Mouse (Mus musculus) regulatory T cell (primary cell): ENCODE data around the gene Fgfr2.

ENCODE experiments used
- in situ Hi-C: fragments of 300-600 bp; cut with MboI, MseI; formaldehyde crosslinking; loops from one replicate; pipeline ENCODE4 v1.15.1; 2025; ENCODE audit warnings: high pct_unique_total_duplicates

The Fgfr2 gene

GRCm38 (mm10) chr7:132780611-132781010 is 342.5 kb downstream of the Fgfr2 start:
- in situ Hi-C loops = no loop called here

DNA sequence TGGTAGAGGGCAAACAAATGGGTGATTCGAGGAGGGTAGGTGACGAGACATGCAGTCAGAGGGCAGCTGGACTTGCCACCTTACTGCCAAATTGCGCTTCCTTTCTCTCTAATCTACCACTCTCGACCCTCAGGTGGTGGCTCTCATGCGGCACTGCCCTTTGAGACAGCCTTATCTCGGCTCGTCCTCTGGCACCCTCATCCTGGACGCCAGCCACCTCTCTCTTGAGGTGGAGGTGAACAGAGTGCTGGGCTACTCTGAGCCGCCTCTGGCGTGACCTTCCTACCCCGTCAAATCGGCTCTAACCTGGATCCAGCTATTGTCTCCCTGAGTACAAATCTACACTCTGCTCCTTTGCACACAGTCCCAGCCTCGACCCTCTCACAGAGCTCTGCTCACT is 344.5 kb downstream of the Fgfr2 start:
- in situ Hi-C loops = no loop called here

DNA sequence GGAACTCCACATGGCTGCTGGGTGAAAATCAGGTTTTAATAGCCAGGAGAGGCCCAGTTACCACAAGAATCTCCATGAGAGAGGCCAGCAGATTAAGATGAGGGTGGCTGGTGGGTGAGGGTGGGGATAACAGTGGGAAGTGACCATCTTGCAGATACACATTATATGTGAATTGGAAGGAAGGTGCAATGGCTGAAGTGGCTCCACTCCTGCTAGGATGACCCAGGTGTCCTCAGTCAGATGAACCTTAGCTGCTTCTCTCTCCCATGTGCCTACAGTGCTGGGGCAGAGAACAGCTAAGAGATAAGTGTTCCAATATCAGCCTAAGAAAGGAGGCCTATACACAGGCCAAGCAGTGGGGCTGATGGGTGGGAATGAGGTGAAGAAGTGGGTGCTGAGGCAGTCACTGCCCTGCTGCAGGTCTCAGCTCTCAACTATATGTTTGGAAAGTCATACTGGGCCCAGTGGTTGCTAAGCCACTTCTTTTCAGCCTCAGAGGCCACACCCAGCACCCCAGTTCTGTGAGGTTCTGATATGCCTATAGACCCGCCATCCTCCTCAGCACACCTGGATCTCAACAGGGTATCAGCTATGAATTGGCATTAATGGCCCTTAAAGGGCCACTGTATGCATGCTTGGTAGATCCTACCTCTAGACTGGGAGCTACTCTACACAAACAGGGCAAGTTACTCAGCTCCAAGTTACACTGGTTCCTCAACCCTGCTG is 345.3 kb downstream of the Fgfr2 start:
- in situ Hi-C loops = no loop called here

DNA sequence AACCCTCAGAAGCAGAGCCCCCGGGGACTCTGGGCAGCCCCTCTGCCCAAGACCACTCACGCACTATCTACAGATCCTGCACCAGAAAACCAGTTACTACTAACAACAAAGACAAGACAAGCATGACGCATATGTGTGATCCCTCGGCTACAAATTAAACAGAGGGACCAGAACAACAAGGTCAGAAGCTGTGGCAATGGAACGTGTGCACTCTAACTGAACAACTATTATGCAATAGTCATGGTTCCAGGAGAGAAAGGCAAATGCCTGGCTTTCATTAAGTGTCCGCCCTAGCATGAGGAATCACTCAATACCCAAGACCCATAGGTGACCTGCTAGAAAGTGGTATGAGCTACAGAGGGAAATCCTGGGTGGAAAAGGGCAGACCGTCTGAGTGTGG is 346.0 kb downstream of the Fgfr2 start:
- in situ Hi-C loops = no loop called here

DNA sequence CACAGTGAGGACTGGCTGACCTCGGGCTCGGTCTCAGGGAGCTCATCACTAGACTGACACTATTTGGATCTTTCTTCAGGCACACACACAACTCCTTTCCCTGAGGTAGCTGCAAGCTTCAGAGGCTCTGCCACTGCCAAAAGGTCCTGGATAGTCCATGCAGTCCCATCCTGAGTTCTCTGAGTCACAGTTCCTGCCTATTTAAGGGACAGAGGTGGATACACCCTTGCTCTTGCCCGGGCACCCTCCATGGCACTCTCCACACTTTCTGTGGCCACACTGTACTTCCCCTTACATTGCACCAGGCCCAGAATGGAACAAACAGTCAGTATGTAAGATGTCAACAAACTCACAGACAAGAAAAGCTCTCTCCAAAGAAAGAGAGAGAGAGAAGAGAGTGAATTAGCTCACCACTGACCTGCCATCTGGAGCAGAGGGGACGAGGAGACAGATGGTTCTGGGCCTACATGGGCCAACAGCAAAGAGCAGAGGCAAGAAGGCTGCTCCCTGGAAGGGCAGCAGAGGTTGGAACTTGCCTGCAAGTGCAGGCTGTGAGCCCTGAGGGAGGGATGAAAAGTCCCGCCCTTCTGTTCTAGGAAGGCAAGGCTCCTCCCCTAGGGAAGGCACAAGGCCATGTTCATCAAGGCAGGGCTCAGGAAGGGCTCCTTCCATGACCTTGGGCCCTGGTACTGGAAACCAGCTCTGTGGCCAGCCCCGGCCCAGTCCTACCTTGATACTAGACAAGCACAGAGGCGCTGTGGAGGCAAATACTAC is 346.6 kb downstream of the Fgfr2 start:
- in situ Hi-C loops = no loop called here

- in situ Hi-C loops = no loop called here
Observed at GRCm38 (mm10) chr7:132775922-132776321, 347.2 kb downstream of the Fgfr2 start.

DNA sequence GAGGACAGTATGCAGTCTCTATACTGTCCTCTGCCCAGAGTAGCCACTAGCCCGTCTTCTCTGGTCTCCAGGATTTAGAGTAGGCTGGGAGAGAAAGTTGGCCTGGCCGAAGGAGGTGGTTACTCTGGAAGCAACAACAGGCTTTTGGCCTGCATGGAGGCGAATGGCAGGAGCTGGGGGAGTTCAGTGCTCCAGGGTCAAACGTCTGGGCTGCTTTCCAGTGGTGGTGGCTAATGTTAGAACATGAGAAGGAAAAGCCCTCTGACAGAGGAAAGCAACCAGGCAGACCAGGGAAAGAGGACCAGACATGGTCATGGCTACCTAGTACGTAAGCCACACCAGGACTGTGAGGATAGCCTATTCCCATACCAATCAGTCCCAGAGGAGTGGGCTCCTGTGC is 347.8 kb downstream of the Fgfr2 start:
- in situ Hi-C loops = no loop called here

DNA sequence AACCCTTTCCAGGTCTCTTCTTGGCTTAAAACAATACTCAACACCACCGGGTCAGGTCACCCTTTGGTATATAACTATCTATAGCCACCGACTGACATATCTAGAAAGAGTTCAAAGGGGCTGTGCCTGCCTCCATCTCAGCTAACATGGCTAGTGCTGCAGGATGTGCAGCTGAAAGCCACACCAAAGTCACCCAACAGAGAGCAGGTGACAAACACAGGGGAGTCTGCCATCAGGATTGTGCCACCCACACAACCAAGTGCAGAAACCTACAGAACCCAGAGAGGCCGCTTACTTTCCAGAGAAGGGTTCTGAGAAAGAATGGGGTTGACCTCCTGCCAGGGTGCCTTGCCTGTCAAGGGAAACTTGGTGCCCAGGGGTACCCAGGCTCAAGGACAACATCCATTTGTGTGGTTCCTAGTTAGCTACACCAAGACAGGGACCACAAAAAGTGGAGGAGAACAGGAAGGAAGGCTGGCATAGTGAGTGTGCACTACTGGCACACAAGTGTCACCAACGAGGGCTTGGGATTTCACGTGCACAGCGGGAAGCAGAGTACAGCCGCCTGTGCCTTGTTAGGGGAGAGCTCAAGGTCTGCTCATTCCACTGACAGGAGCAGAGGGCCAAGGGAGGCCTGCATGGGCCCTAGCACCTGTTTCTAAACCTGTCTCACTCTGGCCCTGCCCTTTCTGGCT is 350.0 kb downstream of the Fgfr2 start:
- in situ Hi-C loops = loop anchor here (25.0 kb wide), 1 partner anchor 1211 kb away; the partner anchor contains the start of gene Bub3

DNA sequence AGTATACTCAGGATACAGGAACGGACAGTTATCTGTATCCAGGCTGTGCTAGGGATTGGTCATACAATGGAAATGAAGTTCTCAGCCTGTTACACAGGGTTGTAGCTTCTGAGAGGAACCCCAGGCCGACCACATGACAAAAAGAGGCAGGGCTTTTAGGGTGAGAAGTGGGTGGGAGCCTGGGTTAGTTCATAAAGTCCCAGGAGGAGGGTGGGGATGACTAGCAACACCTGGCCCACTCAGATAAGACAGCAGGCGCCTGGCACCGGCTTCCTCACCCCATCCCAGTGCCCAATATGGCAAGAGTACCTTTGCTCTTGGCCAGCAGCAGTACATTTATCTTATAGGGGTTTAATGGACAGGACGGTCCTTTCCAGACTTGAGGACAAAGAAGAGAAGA is 350.7 kb downstream of the Fgfr2 start:
- in situ Hi-C loops = loop anchor here (25.0 kb wide), 1 partner anchor 1210 kb away; the partner anchor contains the start of gene Bub3

- in situ Hi-C loops = loop anchor here (5.0 to 25.0 kb wide), 2 partner anchors 34 to 1206 kb away; partner anchors contain the start of gene Bub3
Observed at GRCm38 (mm10) chr7:132768498-132769344, 354.4 kb downstream of the Fgfr2 start.

GRCm38 (mm10) chr7:132767999-132768370 is 355.2 kb downstream of the Fgfr2 start:
- in situ Hi-C loops = loop anchor here (5.0 to 25.0 kb wide), 2 partner anchors 34 to 1206 kb away; partner anchors contain the start of gene Bub3

- in situ Hi-C loops = loop anchor here (5.0 to 25.0 kb wide), 2 partner anchors 35 to 1205 kb away; partner anchors contain the start of gene Bub3
Observed at GRCm38 (mm10) chr7:132767233-132767998, 355.7 kb downstream of the Fgfr2 start.

DNA sequence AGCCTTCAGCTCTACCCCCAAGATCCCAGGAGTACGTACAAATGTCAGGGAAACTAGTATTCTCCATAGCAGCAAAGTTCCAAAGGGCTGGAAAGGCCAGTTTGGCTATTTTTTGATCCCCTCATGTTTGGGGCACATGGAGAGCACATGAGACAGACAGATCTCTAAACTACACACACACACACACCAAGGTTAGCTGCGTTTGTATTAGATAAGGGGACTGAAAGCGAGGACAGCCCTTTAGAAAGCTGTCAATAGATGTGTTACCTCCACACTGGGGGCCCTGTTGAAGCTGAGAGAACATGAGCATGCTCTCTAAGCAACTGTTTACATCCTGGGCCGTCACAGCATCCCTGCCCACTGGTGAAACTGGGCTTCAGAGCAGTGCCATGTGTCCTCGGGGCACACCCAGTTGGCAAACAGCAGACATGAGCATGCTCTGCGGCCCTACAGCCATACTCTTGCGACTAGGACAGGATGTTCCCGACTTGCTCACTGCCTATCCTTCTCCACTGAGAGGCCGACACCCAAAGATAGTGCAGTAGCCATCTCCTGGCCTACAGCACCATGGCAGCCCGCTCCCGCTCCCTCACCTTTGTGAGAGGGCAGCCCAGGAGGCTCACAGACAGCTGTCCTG is 356.8 kb downstream of the Fgfr2 start:
- in situ Hi-C loops = loop anchor here (5.0 to 25.0 kb wide), 2 partner anchors 36 to 1204 kb away; partner anchors contain the start of gene Bub3

DNA sequence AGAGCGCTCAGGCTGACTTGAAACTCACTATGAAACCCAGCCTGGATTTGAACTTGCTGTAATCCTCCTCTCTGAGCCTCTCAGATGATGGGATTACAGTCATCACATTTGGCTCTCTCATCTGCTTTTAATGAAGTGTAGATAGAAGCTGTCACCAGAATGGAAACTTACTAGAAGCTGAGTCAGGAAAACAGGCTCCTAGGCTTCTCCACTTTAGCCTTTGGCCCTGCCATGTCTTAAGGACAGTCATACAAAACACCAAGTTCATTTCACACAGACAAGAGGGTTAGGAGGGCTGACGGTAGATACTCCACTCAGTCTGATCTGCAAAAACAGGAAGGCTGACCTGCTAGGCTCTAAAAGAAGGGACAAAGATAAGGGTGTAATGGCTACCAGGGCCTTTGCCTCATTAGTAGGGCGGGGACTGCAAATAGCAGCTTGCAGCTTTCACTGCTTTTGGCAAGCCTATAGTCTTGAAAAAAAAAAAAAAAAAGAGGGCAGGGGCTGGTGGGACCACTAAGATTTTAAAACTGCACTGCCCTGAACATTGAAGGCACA is 357.4 kb downstream of the Fgfr2 start:
- in situ Hi-C loops = loop anchor here (5.0 to 25.0 kb wide), 2 partner anchors 37 to 1203 kb away; partner anchors contain the start of gene Bub3

DNA sequence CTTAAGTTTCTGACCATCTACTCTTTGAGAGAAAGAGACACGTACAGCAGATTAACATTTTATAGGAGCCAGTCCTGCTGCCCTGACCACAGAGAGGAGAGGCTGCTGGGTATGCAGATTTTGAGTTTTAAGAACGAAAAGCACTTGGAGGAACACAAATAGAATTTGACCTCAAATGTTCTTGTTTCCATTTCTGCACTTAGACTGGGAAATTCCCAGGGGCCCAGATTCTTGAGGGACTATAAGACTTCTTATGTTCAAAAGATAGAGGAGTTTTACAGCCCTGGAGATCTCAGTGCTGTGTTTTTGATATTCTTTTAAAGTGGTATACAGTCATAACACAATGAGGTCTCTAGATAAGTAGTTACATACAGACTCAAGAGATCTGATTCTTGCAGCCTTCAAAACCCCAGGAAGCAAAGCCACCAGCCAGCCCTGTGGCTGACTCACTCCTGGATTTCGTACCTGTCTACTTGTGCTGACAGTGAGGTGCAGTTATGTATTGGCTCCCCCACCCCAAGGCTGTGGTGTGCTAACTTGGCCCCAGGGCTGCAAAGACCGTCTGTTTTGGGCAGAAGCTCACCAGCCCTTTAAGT is 358.2 kb downstream of the Fgfr2 start:
- in situ Hi-C loops = loop anchor here (5.0 to 25.0 kb wide), 3 partner anchors 37 to 1203 kb away; partner anchors contain the start of gene Bub3

- in situ Hi-C loops = loop anchor here (5.0 to 25.0 kb wide), 2 partner anchors 42 to 1202 kb away; partner anchors contain the start of gene Bub3
Observed at GRCm38 (mm10) chr7:132764314-132764713, 358.8 kb downstream of the Fgfr2 start.

DNA sequence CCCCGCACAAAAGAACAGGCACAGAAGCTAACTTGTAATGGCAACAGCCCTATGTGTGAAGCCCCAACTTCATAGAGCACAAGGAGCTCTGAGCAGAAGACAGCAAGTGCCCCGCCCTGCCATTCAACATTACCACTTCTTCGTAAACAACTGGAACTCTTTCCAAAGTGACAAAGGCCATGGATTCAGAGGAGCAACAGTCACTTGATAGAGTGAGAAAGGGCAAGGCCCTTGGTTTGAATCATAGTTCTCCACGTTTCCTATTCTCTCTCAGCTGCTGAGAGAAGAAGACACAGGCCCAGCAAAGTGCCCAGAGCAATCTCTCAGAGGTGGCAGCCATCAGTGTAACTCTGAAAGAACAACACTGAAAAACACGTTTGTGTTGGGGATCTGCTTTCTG is 359.2 kb downstream of the Fgfr2 start:
- in situ Hi-C loops = loop anchor here (5.0 to 25.0 kb wide), 2 partner anchors 42 to 1202 kb away; partner anchors contain the start of gene Bub3

DNA sequence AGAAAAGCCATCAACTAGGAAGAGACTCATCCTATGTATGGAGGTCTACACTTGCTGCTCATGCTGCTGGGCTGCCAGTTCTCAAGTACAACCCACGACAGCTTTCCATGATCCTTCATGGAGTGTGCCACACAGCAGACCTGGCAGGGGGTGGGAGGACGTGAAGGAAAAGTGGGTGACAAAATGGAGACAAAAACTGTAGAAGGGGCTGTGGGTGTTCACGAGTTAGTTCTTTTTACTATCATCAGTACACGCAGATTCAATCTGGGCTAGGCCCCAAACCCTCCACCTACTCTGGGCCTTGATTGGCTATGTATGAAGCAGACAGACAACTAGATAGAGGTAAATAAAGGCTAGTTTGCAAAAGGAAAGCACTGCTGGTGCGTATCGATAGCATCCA is 359.8 kb downstream of the Fgfr2 start:
- in situ Hi-C loops = loop anchor here (5.0 to 25.0 kb wide), 2 partner anchors 41 to 1201 kb away; partner anchors contain the start of gene Bub3
